Mouse (Mus musculus): ENCODE measurements around the gene Shisa4. TPM values are rescaled to one million over a fixed set of nuclear protein-coding genes. Genes with fewer than 3 reads are reported as not detected.
A peak's percentile ranks its signal among the peaks of the same experiment; 100 is the strongest.

The Shisa4 gene
- polyA plus RNA-seq, 1 experiment from 2014 or later, result 27.5 TPM

- peak within 1 kb of the TSS; percentile 66 for H3K4me2 ChIP-seq
- peak within 1 kb of the TSS; percentile 69 for H3K9ac ChIP-seq
- peaks cover 4% of the 10 kb centered on the region for H3K4me1 ChIP-seq
- H3K9me3 ChIP-seq, result no peaks in the 10 kb centered on the region
- no peaks in the 10 kb centered on the region for H3K36me3 ChIP-seq
- H3K27ac ChIP-seq (replicated peaks), result peak within 1 kb of the TSS; percentile 54; the same call in 1 of the 2 replicates
- peaks cover 33% of the 10 kb centered on the region for H3K27me3 ChIP-seq (replicated peaks)
- ATAC-seq (ENCODE audit: extremely low read depth, insufficient number of reproducible peaks, low FRiP score, low TSS enrichment), result peak; percentile 49; the same call in 1 of the 2 replicates
- H3K4me3 ChIP-seq, result peak within 1 kb of the TSS; percentile 42
- 10% methylated on average over 8 of the region's 8 CpGs for WGBS
Observed at GRCm38 (mm10) chr1:135324571-135324970, 50.5 kb downstream of the Shisa4 start, which contains the start of gene Lmod1. TSS of gene Lmod1 (plus strand) at chr1:135324807.

- Histone ChIP-seq H3K27ac (replicated peaks) (no peak overlapping the region), H3K4me1 (peaks cover 4% of the 10 kb centered on the region), H3K4me2 (no peak overlapping the region), H3K9me3 (no peaks in the 10 kb centered on the region), H3K36me3 (no peaks in the 10 kb centered on the region), H3K4me3 (no peak overlapping the region), H3K9ac (no peak overlapping the region), H3K27me3 (replicated peaks) (peaks cover 33% of the 10 kb centered on the region)
- 70% methylated on average over 7 of the region's 7 CpGs for WGBS
- ATAC-seq (ENCODE audit: extremely low read depth, insufficient number of reproducible peaks, low FRiP score, low TSS enrichment), result no peak
Observed at GRCm38 (mm10) chr1:135323367-135323901, 51.6 kb downstream of the Shisa4 start.

Other genes starting within 250 kb of the Shisa4 start
- 1.2 and 1.4 TPM in 2 replicates for gene Ptpn7, start 242.5 kb downstream of the Shisa4 start, polyA plus RNA-seq (2015; fragmentation: Nextera tagmentation; extraction: Ambion mirVana)
- 33.3 and 33.9 TPM in 2 replicates for gene Arl8a, start 228.4 kb downstream of the Shisa4 start, polyA plus RNA-seq (2015; fragmentation: Nextera tagmentation; extraction: Ambion mirVana)
- not detected in 2 replicates for gene Gpr37l1, start 207.6 kb downstream of the Shisa4 start, polyA plus RNA-seq (2015; fragmentation: Nextera tagmentation; extraction: Ambion mirVana)
- gene Elf3, start 116.7 kb downstream of the Shisa4 start, polyA plus RNA-seq (2015; fragmentation: Nextera tagmentation; extraction: Ambion mirVana), result 0.86 and 0.93 TPM in 2 replicates
- 52.8 and 57.5 TPM in 2 replicates for gene Rnpep, start 91.2 kb downstream of the Shisa4 start, polyA plus RNA-seq (2015; fragmentation: Nextera tagmentation; extraction: Ambion mirVana)
- gene Timm17a, start 61.5 kb downstream of the Shisa4 start, polyA plus RNA-seq (2015; fragmentation: Nextera tagmentation; extraction: Ambion mirVana), result 313 and 356 TPM in 2 replicates
- 1.2 and 1.4 TPM in 2 replicates for gene Lmod1, start 50.4 kb downstream of the Shisa4 start, polyA plus RNA-seq (2015; fragmentation: Nextera tagmentation; extraction: Ambion mirVana)
- 76.6 and 80.2 TPM in 2 replicates for gene Ipo9, start 55.3 kb upstream of the Shisa4 start, polyA plus RNA-seq (2015; fragmentation: Nextera tagmentation; extraction: Ambion mirVana)
- 24.6 and 25.6 TPM in 2 replicates for gene Nav1, start 232.1 kb upstream of the Shisa4 start, polyA plus RNA-seq (2015; fragmentation: Nextera tagmentation; extraction: Ambion mirVana)

Data from heart, embryonic 13.5 days (tissue).